Mouse (Mus musculus): ENCODE results near the gene Slc25a29.
A peak's percentile ranks its signal among the peaks of the same experiment; 100 is the strongest.

GRCm38 (mm10) chr12:108869575-108869974 lies 33.9 kb upstream of the Slc25a29 start:
- TF ChIP-seq CTCF (IDR thresholded peaks at IDR 0.05; ENCODE audit: low read depth) (peak; percentile 52), EP300 (IDR thresholded peaks at IDR 0.05; ENCODE audit: low read depth) (no peak)
